Mouse (Mus musculus): ENCODE data around the gene Ccm2l. TPM values are rescaled to one million over a fixed set of nuclear protein-coding genes. Genes with fewer than 3 reads are reported as not detected.

The Ccm2l gene
- total and polyA plus RNA-seq, 2 experiments, result 2.3 to 5.5 TPM

DNA sequence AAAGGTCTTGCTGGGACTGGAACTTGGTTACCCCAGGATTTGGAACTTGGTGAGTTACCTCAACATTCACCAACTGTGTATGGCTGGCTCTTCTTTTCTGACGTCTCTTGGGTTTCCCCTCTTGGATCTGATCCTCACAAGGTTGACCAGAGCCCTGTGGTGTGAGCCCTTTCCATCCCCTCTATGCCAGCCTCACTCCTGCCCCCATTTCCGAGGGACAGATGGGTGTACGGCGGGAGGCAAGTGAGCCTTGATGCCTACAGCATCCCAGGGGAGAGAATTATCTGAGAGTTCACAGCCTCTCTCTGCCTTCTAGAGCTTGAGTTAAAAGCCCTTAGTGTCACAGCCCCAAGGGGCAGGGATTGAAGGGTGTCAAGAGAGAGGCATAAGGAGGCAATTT lies 38.3 kb upstream of the Ccm2l start:
- Histone ChIP-seq H3K27me3 (ENCODE audit: control insufficient read depth, insufficient read depth, low read length) (peaks cover 15% of the 10 kb centered on the region), H3K36me3 (ENCODE audit: control insufficient read depth, insufficient read depth, low read length) (no peaks in the 10 kb centered on the region), H3K79me2 (ENCODE audit: control insufficient read depth, insufficient read depth, low read length) (no peaks in the 10 kb centered on the region), H3K27ac (replicated peaks; ENCODE audit: insufficient read depth, low read depth, low read length) (no peak overlapping the region), H3K4me3 (ENCODE audit: insufficient read depth, low read depth, low read length) (no peak overlapping the region), H3K4me1 (ENCODE audit: control insufficient read depth, insufficient read depth, low read length) (no peaks in the 10 kb centered on the region), H3K9ac (ENCODE audit: low read depth, low read length) (no peak overlapping the region)
- whole genome bisulfite sequencing, result 55% methylated on average over 4 of the region's 4 CpGs
- TF ChIP-seq CTCF (IDR thresholded peaks at IDR 0.05; ENCODE audit: low read depth, low read length), result no peak
- TF ChIP-seq POLR2A (IDR thresholded peaks at IDR 0.05; ENCODE audit: extremely low read depth, insufficient read depth, low read length), result no peak
- no peak for DNase-seq (ENCODE audit: extremely low read depth, low read depth, low spot score)

- Histone ChIP-seq H3K27ac (replicated peaks; ENCODE audit: insufficient read depth, low read depth, low read length) (no peak overlapping the region), H3K27me3 (ENCODE audit: control insufficient read depth, insufficient read depth, low read length) (peaks cover 15% of the 10 kb centered on the region), H3K4me3 (ENCODE audit: insufficient read depth, low read depth, low read length) (no peak overlapping the region), H3K9ac (ENCODE audit: low read depth, low read length) (no peak overlapping the region), H3K4me1 (ENCODE audit: control insufficient read depth, insufficient read depth, low read length) (no peaks in the 10 kb centered on the region), H3K79me2 (ENCODE audit: control insufficient read depth, insufficient read depth, low read length) (no peaks in the 10 kb centered on the region), H3K36me3 (ENCODE audit: control insufficient read depth, insufficient read depth, low read length) (no peaks in the 10 kb centered on the region)
- DNase-seq (ENCODE audit: extremely low read depth, low read depth, low spot score), result no peak
- 23% methylated on average over 4 of the region's 4 CpGs for WGBS
- no peak for TF ChIP-seq CTCF (IDR thresholded peaks at IDR 0.05; ENCODE audit: low read depth, low read length)
- no peak for TF ChIP-seq POLR2A (IDR thresholded peaks at IDR 0.05; ENCODE audit: extremely low read depth, insufficient read depth, low read length)
These were observed 35.3 kb upstream of the Ccm2l start for GRCm38 (mm10) chr2:153030422-153030821.

GRCm38 (mm10) chr2:153031126-153032082 lies 34.4 kb upstream of the Ccm2l start, which contains the start of gene Xkr7:
Gene Xkr7, plus strand, starts transcription at chr2:153031852.
- peaks cover 15% of the 10 kb centered on the region for H3K27me3 ChIP-seq (ENCODE audit: control insufficient read depth, insufficient read depth, low read length)
- no peak within 1 kb of the TSS for H3K9ac ChIP-seq (ENCODE audit: low read depth, low read length)
- no peaks in the 10 kb centered on the region for H3K36me3 ChIP-seq (ENCODE audit: control insufficient read depth, insufficient read depth, low read length)
- TF ChIP-seq POLR2A (IDR thresholded peaks at IDR 0.05; ENCODE audit: extremely low read depth, insufficient read depth, low read length) (no peak), CTCF (IDR thresholded peaks at IDR 0.05; ENCODE audit: low read depth, low read length) (no peak)
- no peak within 1 kb of the TSS for H3K27ac ChIP-seq (replicated peaks; ENCODE audit: insufficient read depth, low read depth, low read length)
- WGBS, result 6% methylated on average over 41 of the region's 54 CpGs
- no peaks in the 10 kb centered on the region for H3K79me2 ChIP-seq (ENCODE audit: control insufficient read depth, insufficient read depth, low read length)
- H3K4me1 ChIP-seq (ENCODE audit: control insufficient read depth, insufficient read depth, low read length), result no peaks in the 10 kb centered on the region
- no peak for DNase-seq (ENCODE audit: extremely low read depth, low read depth, low spot score)
- H3K4me3 ChIP-seq (ENCODE audit: insufficient read depth, low read depth, low read length), result no peak within 1 kb of the TSS

GRCm38 (mm10) chr2:153032083-153032842 lies 33.5 kb upstream of the Ccm2l start:
- H3K9ac ChIP-seq (ENCODE audit: low read depth, low read length), result no peak overlapping the region
- H3K27me3 ChIP-seq (ENCODE audit: control insufficient read depth, insufficient read depth, low read length), result peaks cover 15% of the 10 kb centered on the region
- no peak for DNase-seq (ENCODE audit: extremely low read depth, low read depth, low spot score)
- no peak overlapping the region for H3K4me3 ChIP-seq (ENCODE audit: insufficient read depth, low read depth, low read length)
- H3K79me2 ChIP-seq (ENCODE audit: control insufficient read depth, insufficient read depth, low read length), result no peaks in the 10 kb centered on the region
- TF ChIP-seq CTCF (IDR thresholded peaks at IDR 0.05; ENCODE audit: low read depth, low read length) (no peak), POLR2A (IDR thresholded peaks at IDR 0.05; ENCODE audit: extremely low read depth, insufficient read depth, low read length) (no peak)
- no peaks in the 10 kb centered on the region for H3K36me3 ChIP-seq (ENCODE audit: control insufficient read depth, insufficient read depth, low read length)
- 4% methylated on average over 56 of the region's 58 CpGs for WGBS
- no peak overlapping the region for H3K27ac ChIP-seq (replicated peaks; ENCODE audit: insufficient read depth, low read depth, low read length)
- no peaks in the 10 kb centered on the region for H3K4me1 ChIP-seq (ENCODE audit: control insufficient read depth, insufficient read depth, low read length)

DNA sequence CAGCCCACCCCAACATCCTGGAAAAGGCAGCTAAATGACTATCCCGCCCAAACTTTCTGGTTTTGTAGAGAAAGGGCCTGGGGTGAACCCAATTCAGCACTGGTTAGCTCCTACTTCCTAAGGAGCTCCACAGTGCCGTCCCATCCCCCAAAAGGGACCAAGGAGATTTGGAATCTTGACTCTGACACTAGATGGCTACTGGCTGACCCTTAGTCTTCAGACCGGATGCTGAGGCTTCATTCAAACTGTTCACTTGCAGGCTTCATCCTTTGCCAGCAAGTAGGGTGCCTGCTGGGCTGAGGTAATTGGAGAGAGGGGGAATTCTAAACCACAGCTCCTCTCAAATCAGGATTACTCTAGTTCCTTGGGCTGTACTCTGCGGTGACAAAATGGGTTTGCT lies 32.8 kb upstream of the Ccm2l start:
- TF ChIP-seq CTCF (IDR thresholded peaks at IDR 0.05; ENCODE audit: low read depth, low read length) (no peak), POLR2A (IDR thresholded peaks at IDR 0.05; ENCODE audit: extremely low read depth, insufficient read depth, low read length) (no peak)
- no peak overlapping the region for H3K27ac ChIP-seq (replicated peaks; ENCODE audit: insufficient read depth, low read depth, low read length)
- no peaks in the 10 kb centered on the region for H3K36me3 ChIP-seq (ENCODE audit: control insufficient read depth, insufficient read depth, low read length)
- no peaks in the 10 kb centered on the region for H3K4me1 ChIP-seq (ENCODE audit: control insufficient read depth, insufficient read depth, low read length)
- 25% methylated on average over 4 of the region's 4 CpGs for WGBS
- no peak overlapping the region for H3K9ac ChIP-seq (ENCODE audit: low read depth, low read length)
- no peak for DNase-seq (ENCODE audit: extremely low read depth, low read depth, low spot score)
- H3K79me2 ChIP-seq (ENCODE audit: control insufficient read depth, insufficient read depth, low read length), result no peaks in the 10 kb centered on the region
- H3K4me3 ChIP-seq (ENCODE audit: insufficient read depth, low read depth, low read length), result no peak overlapping the region
- H3K27me3 ChIP-seq (ENCODE audit: control insufficient read depth, insufficient read depth, low read length), result peaks cover 17% of the 10 kb centered on the region
